Comparison of ENCODE assay signal across 10 mouse cellular contexts in genomic region chr14:55747051-55747847, GRCm38 (mm10). TPM values are rescaled to one million over a fixed set of nuclear protein-coding genes. Genes with fewer than 3 reads are reported as not detected.
DNase-seq lines count a peak whose midpoint lies in the region; ATAC-seq and TF ChIP-seq lines count a peak whose summit lies in the region.
"Had no signal": no experiment of that assay in that cellular context is flagged by ENCODE, and none has a peak within 500 bp of the region (broad histone marks: within the 10 kb centered on the region; RNA-seq: fewer than 3 reads in every experiment).

No protein-coding gene starts in this region.

- ATAC-seq in erythroblast, adult 5-6 weeks (replicated peaks; ENCODE audit: low FRiP score, poor library complexity, severe bottlenecking) = no peak
- no peak for ATAC-seq in limb, embryonic 14.5 days (ENCODE audit: low FRiP score, low read depth)
- no peak for ATAC-seq in stomach, embryonic 16.5 days (ENCODE audit: insufficient read depth, low FRiP score)

- DNase-seq in testis, postnatal 14 days (ENCODE audit: low spot score) = no peak
- no peak for DNase-seq in limb, embryonic 14.5 days (ENCODE audit: low spot score)
- no peak for DNase-seq in layer of hippocampus, adult 11-12 months (ENCODE audit: low spot score)
- no peak for DNase-seq in frontal cortex, postnatal 14 days (ENCODE audit: low spot score in 2 of 2)
- DNase-seq: adrenal gland, adult 8-10 months; lung, postnatal 10 days had no signal

- H3K4me2 ChIP-seq in limb, embryonic 14.5 days (replicated peaks; ENCODE audit: low read depth, low read length, severe bottlenecking) = peak overlapping the region; percentile 69; the same call in 1 of the 2 replicates
- peak overlapping the region; percentile 90; the same call in 1 of the 2 replicates for H3K4me2 ChIP-seq in stomach, embryonic 16.5 days (ENCODE audit: low read depth, low read length)

- H3K36me3 ChIP-seq in erythroblast, embryonic 14.5 days (ENCODE audit: control insufficient read depth) = peaks cover 52% of the 10 kb centered on the region
- H3K36me3 ChIP-seq in testis, adult 2 months (ENCODE audit: control insufficient read depth, insufficient read depth, low read length) = no peaks in the 10 kb centered on the region; the same call in none of the 2 replicates
- peaks cover 38% of the 10 kb centered on the region for H3K36me3 ChIP-seq in limb, embryonic 14.5 days (ENCODE audit: control insufficient read depth, insufficient read depth, low read length)
- peaks cover 3% of the 10 kb centered on the region for H3K36me3 ChIP-seq in stomach, embryonic 16.5 days (ENCODE audit: control insufficient read depth, insufficient read depth, low read length)

- TF ChIP-seq POLR2A in testis, adult 2 months (IDR thresholded peaks at IDR 0.05; ENCODE audit: control insufficient read depth, low read depth, low read length) = no peak
- TF ChIP-seq POLR2A in limb, embryonic 14.5 days (IDR thresholded peaks at IDR 0.05; ENCODE audit: borderline replicate concordance, extremely low read depth, insufficient read depth, insufficient read length) = no peak

- peak overlapping the region; percentile 80; the same call in 1 of the 2 replicates for H3K9ac ChIP-seq in limb, embryonic 14.5 days (ENCODE audit: low read depth, low read length, severe bottlenecking)
- H3K9ac ChIP-seq in stomach, embryonic 16.5 days (ENCODE audit: low read length) = 0 out of 2 replicates have a peak overlapping the region, but pooled peaks have one; percentile 6

- peaks cover 45% of the 10 kb centered on the region for H3K4me1 ChIP-seq in erythroblast, embryonic 14.5 days (ENCODE audit: control insufficient read depth)
- H3K4me1 ChIP-seq in testis, adult 2 months (ENCODE audit: control insufficient read depth, insufficient read depth, low read length) = peaks cover 11% of the 10 kb centered on the region
- peaks cover 23% of the 10 kb centered on the region for H3K4me1 ChIP-seq in limb, embryonic 14.5 days (ENCODE audit: control insufficient read depth, insufficient read depth, low read length)
- H3K4me1 ChIP-seq in stomach, embryonic 16.5 days (ENCODE audit: control insufficient read depth, insufficient read depth, low read length) = peaks cover 25% of the 10 kb centered on the region

- H3K27me3 ChIP-seq in erythroblast, embryonic 14.5 days (ENCODE audit: control insufficient read depth) = no peaks in the 10 kb centered on the region
- H3K27me3 ChIP-seq in testis, adult 2 months (ENCODE audit: control insufficient read depth, insufficient read depth, low read length) = no peaks in the 10 kb centered on the region
- H3K27me3 ChIP-seq in limb, embryonic 14.5 days (ENCODE audit: control insufficient read depth, insufficient read depth, low read length) = no peaks in the 10 kb centered on the region
- H3K27me3 ChIP-seq in stomach, embryonic 16.5 days (ENCODE audit: control insufficient read depth, insufficient read depth, low read length) = no peaks in the 10 kb centered on the region

- H3K4me3 ChIP-seq in erythroblast, embryonic 14.5 days (replicated peaks) = peak overlapping the region; percentile 91
- peak overlapping the region; percentile 96 for H3K4me3 ChIP-seq in testis, adult 2 months (ENCODE audit: control insufficient read depth, low read depth, low read length)
- H3K4me3 ChIP-seq in limb, embryonic 14.5 days (replicated peaks; ENCODE audit: low read length) = no peak overlapping the region
- no peak overlapping the region for H3K4me3 ChIP-seq in stomach, embryonic 16.5 days (replicated peaks; ENCODE audit: low read length)

- WGBS in limb, embryonic 14.5 days = 89% methylated on average over 10 of the region's 10 CpGs
- 83% methylated on average over 10 of the region's 10 CpGs for WGBS in stomach, embryonic 16.5 days

- no peak for TF ChIP-seq CTCF in testis, adult 2 months (IDR thresholded peaks at IDR 0.05; ENCODE audit: control insufficient read depth, insufficient read depth, insufficient replicate concordance, low read depth, low read length)

- H3K27ac ChIP-seq in testis, adult 2 months (ENCODE audit: control insufficient read depth, insufficient read depth, low read depth, low read length) = no peak overlapping the region
- H3K27ac ChIP-seq in limb, embryonic 14.5 days (replicated peaks; ENCODE audit: low read depth, low read length) = no peak overlapping the region
- no peak overlapping the region for H3K27ac ChIP-seq in stomach, embryonic 16.5 days (ENCODE audit: low read length)

- no peaks in the 10 kb centered on the region for H3K9me3 ChIP-seq in erythroblast, embryonic 14.5 days (ENCODE audit: control insufficient read depth, low read length)
- H3K9me3 ChIP-seq in limb, embryonic 14.5 days (ENCODE audit: control insufficient read depth, low read length) = no peaks in the 10 kb centered on the region
- H3K9me3 ChIP-seq in stomach, embryonic 16.5 days (replicated peaks; ENCODE audit: control insufficient read depth, low read length) = no peaks in the 10 kb centered on the region

RNA-seq across cellular contexts. Expression of gene Nop9, which starts 1.8 kb away (rescaled TPM):
- polyA plus RNA-seq in erythroblast, embryonic 14.5 days (2012) = 1.1 and 1.5 TPM in 2 replicates
- total RNA-seq in erythroblast, adult 5-6 weeks (2015; ENCODE audit: low replicate concordance) = 6.5 and 11.3 TPM in 2 replicates
- total RNA-seq in erythroblast, adult 5-6 weeks (2017; ENCODE audit: low replicate concordance) = 3.7 and 3.9 TPM in 2 replicates
- 142 and 144 TPM in 2 replicates for polyA plus RNA-seq in testis, adult 2 months (2012; rRNA removed)
- polyA plus RNA-seq in limb, embryonic 14.5 days (2012; rRNA removed) = 23.5 and 30.5 TPM in 2 replicates
- 37.6 and 38.1 TPM in 2 replicates for polyA plus RNA-seq in limb, embryonic 14.5 days (2014; fragmentation: Nextera tagmentation; extraction: Ambion mirVana)
- 23.8 and 28.4 TPM in 2 replicates for polyA plus RNA-seq in stomach, embryonic 16.5 days (2015; fragmentation: Nextera tagmentation; extraction: Ambion mirVana)

RNA-seq across cellular contexts. Expression of gene Dhrs1, which starts 1.8 kb away (rescaled TPM):
- 0.64 TPM in 1 of 2 replicates, not detected in the other for polyA plus RNA-seq in erythroblast, embryonic 14.5 days (2012)
- total RNA-seq in erythroblast, adult 5-6 weeks (2015; ENCODE audit: low replicate concordance) = 22.4 and 27.1 TPM in 2 replicates
- 3.9 and 14.9 TPM in 2 replicates for total RNA-seq in erythroblast, adult 5-6 weeks (2017; ENCODE audit: low replicate concordance)
- polyA plus RNA-seq in testis, adult 2 months (2012; rRNA removed) = 322 and 330 TPM in 2 replicates
- 88.3 and 109 TPM in 2 replicates for polyA plus RNA-seq in limb, embryonic 14.5 days (2012; rRNA removed)
- 82.0 and 89.7 TPM in 2 replicates for polyA plus RNA-seq in limb, embryonic 14.5 days (2014; fragmentation: Nextera tagmentation; extraction: Ambion mirVana)
- polyA plus RNA-seq in stomach, embryonic 16.5 days (2015; fragmentation: Nextera tagmentation; extraction: Ambion mirVana) = 107 and 125 TPM in 2 replicates

RNA-seq across cellular contexts. Expression of gene Cideb, which starts 11.0 kb away (rescaled TPM):
- 0.08 and 0.22 TPM in 2 replicates for polyA plus RNA-seq in erythroblast, embryonic 14.5 days (2012)
- 2.1 TPM in 1 of 2 replicates, not detected in the other for total RNA-seq in erythroblast, adult 5-6 weeks (2015; ENCODE audit: low replicate concordance)
- total RNA-seq in erythroblast, adult 5-6 weeks (2017; ENCODE audit: low replicate concordance) = 0.94 TPM in 1 of 2 replicates, not detected in the other
- 0.13 TPM in 1 of 2 replicates, not detected in the other for polyA plus RNA-seq in testis, adult 2 months (2012; rRNA removed)
- polyA plus RNA-seq in limb, embryonic 14.5 days (2012; rRNA removed) = 2.1 and 2.6 TPM in 2 replicates
- polyA plus RNA-seq in limb, embryonic 14.5 days (2014; fragmentation: Nextera tagmentation; extraction: Ambion mirVana) = 0.41 and 0.46 TPM in 2 replicates
- polyA plus RNA-seq in stomach, embryonic 16.5 days (2015; fragmentation: Nextera tagmentation; extraction: Ambion mirVana) = 14.8 and 15.1 TPM in 2 replicates

RNA-seq across cellular contexts. Expression of gene Ltb4r2, which starts 14.0 kb away (rescaled TPM):
- not detected in 2 replicates for polyA plus RNA-seq in erythroblast, embryonic 14.5 days (2012)
- total RNA-seq in erythroblast, adult 5-6 weeks (2015; ENCODE audit: low replicate concordance) = not detected in 2 replicates
- total RNA-seq in erythroblast, adult 5-6 weeks (2017; ENCODE audit: low replicate concordance) = 0.14 TPM in 1 of 2 replicates, not detected in the other
- polyA plus RNA-seq in testis, adult 2 months (2012; rRNA removed) = 0.07 and 0.11 TPM in 2 replicates
- 0.44 and 0.65 TPM in 2 replicates for polyA plus RNA-seq in limb, embryonic 14.5 days (2012; rRNA removed)
- polyA plus RNA-seq in limb, embryonic 14.5 days (2014; fragmentation: Nextera tagmentation; extraction: Ambion mirVana) = 0.61 and 0.74 TPM in 2 replicates
- 0.71 and 0.81 TPM in 2 replicates for polyA plus RNA-seq in stomach, embryonic 16.5 days (2015; fragmentation: Nextera tagmentation; extraction: Ambion mirVana)

RNA-seq across cellular contexts. Expression of gene Ltb4r1, which starts 18.5 kb away (rescaled TPM):
- polyA plus RNA-seq in erythroblast, embryonic 14.5 days (2012) = 0.08 and 0.13 TPM in 2 replicates
- 6.3 and 14.8 TPM in 2 replicates for total RNA-seq in erythroblast, adult 5-6 weeks (2015; ENCODE audit: low replicate concordance)
- total RNA-seq in erythroblast, adult 5-6 weeks (2017; ENCODE audit: low replicate concordance) = 9.3 and 21.8 TPM in 2 replicates
- polyA plus RNA-seq in testis, adult 2 months (2012; rRNA removed) = 0.11 and 0.20 TPM in 2 replicates
- 1.1 and 1.2 TPM in 2 replicates for polyA plus RNA-seq in limb, embryonic 14.5 days (2012; rRNA removed)
- 0.33 and 0.78 TPM in 2 replicates for polyA plus RNA-seq in limb, embryonic 14.5 days (2014; fragmentation: Nextera tagmentation; extraction: Ambion mirVana)
- polyA plus RNA-seq in stomach, embryonic 16.5 days (2015; fragmentation: Nextera tagmentation; extraction: Ambion mirVana) = 2.4 and 4.8 TPM in 2 replicates

Comparison
In these comparisons a context has a peak if more than half of its experiments do, and no peak if none do; other contexts are left out.
1. H3K4me3 ChIP-seq: peak in erythroblast, embryonic 14.5 days (single experiment) and testis, adult 2 months (single experiment); none in limb, embryonic 14.5 days (single experiment) and stomach, embryonic 16.5 days (single experiment).
2. RNA of gene Dhrs1, which starts 1.8 kb away (polyA plus RNA-seq): 322 to 330 TPM in testis, adult 2 months, 107 to 125 TPM in stomach, embryonic 16.5 days and 82.0 to 109 TPM in limb, embryonic 14.5 days; 0.64 TPM in erythroblast, embryonic 14.5 days; every median in the first group is over 10 times any median in the second.